Mouse (Mus musculus) bone marrow macrophage, adult 2 months (primary cell): Measurements from ENCODE around the gene Kat14.

Experiments used
- CTCF ChIP-seq: IDR thresholded peaks from 2 replicates; pipeline ENCODE4 v1.5.1; 2012; ENCODE audit warnings: low read depth, mild to moderate bottlenecking, low read length, moderate library complexity
- POLR2A ChIP-seq: IDR thresholded peaks from 2 replicates; pipeline ENCODE4 v1.6.1; 2012; ENCODE audit warnings: mild to moderate bottlenecking, low read depth, low read length, borderline replicate concordance

DNA sequence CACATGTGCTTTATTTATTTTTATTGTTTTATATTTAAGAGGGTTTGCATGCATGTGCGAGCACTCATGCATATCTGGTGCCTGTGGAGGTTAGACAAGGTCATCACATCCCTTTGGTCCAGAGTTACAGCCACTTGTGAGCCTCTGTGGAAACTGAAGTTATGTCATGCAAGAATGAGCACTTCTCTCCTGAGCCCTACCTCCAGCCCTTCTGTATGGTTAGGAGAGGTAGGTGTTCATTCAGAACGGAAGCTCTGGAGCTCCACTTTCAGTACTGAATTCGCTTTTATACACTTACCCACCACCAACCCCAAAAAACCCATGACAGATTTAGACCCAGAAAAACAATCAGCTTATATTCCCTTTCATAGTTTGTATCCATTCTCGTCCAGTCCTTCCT, 2.8 kb downstream of the Kat14 start:
- TF ChIP-seq POLR2A (no peak), CTCF (no peak)
